Mouse (Mus musculus) heart, adult 9 months (tissue): ENCODE data around the gene Gm11037.
A peak's percentile ranks its signal among the peaks of the same experiment; 100 is the strongest.

Experiments
- DNase-seq, 2 experiments: peaks; one replicate each; pipeline ENCODE4 v3.0.0; 2022; ENCODE audit warnings: low spot score in 2 of 2

Gm11037 gene

DNA sequence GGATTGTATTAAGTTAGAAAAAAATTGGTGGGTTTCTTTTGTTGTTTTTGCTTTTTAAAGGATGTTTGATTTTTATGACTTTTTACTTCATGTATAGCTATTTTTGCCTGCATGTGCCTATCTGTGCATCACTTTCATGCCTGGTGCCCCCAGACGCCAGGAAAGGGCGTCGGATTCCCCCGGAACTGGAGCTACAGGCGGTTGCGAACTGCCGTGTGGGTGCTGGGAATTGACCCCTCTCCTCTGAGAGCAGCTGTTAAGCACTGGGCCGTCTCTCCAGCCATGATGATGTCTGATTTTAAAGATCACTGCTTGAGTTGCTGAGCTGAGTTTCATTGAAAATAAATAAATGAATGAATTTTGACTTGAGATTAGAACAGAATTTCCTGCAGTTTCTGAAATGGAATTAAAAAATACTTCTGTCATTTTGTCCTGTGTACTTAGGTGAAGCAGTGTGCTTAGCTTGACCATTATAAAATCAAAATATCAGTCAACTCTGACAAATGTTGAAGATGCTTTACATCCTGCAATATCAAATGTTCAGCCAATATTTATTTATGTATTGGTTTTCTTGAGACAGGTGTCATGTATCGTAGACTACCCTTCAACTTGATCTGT is at the start of gene Gm11037:
Gm11037 (plus strand) TSS at position 568 of the 618 bp plus-strand sequence.
- peak in 1 of 2 experiments; percentile 0 for DNase-seq

DNA sequence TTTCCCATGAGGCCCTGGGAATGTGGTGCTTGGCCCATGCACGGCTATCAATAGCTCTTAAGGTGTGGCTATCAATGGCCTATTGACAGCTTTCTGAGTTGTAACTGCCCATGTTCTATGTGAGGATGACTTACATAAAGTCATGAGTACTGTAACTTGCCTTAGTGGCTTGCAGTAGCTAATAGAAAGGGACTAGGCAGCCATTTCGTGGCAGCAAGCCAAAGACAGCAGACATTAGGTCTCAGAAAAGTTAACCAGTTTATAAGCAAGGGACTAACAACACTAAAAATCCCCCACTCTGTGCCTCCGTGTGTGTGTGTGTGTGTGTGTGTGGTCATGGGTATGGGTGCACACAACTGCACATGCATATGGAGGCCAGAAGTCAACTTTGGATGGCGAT is 49.1 kb upstream of the Gm11037 start:
- no peak for DNase-seq

DNA sequence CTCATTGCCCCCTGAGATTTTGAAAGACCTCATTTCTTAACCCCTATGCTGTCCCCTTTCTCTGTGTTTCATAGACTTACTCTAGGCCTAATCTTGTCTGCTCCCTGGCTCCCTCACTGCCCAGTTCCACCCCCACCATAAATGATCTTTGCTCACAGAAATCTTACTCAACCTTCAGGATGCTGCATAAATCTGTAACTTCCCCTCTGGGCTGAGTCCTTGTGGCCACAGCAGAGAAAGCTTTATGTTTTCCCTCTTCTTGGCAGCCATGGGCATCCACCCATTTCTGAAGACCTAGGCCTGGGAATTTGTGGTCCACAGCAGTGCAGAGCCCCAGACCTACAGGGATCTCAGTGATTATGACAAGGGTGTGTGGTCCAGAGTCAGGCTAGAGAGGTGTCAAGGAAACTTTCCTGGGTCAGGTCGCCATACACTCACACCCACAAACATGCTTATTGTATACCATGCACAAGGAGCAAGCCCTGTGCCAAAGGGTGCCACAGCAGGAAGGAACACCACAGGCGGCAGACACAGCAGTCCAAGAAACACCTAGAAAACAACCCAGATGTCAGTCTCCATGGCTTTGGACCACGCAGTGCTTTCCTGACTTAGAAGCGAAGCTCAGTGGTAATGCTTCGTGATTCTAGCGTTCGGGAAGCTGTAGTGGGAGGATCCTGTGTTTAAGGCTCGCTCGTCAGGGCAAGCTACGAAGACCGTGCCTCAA is 46.5 kb upstream of the Gm11037 start, which contains the start of gene Siglec1:
Siglec1 (minus strand) TSS at position 99 of the 724 bp plus-strand sequence.
- DNase-seq, result no peak

DNA sequence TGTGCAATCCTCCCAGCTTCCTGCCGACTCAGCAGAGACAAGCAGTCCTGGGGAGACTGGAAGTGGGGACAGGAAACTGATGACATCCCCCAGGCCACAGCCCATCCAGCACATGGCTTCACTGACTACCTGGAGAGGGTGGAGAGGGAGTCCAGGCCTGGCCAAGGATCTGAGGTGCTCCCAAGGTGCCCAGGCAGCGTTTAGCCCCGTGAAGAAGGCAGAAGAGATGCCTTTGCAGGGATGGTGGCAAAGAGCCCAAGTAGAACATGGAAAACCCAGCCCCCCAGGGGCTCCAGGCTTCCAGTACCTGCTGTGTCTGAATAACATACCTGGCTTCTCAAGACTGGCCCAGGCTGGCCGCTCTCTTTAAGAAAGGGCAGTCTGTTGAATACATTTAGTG is 44.7 kb upstream of the Gm11037 start:
- no peak for DNase-seq

DNA sequence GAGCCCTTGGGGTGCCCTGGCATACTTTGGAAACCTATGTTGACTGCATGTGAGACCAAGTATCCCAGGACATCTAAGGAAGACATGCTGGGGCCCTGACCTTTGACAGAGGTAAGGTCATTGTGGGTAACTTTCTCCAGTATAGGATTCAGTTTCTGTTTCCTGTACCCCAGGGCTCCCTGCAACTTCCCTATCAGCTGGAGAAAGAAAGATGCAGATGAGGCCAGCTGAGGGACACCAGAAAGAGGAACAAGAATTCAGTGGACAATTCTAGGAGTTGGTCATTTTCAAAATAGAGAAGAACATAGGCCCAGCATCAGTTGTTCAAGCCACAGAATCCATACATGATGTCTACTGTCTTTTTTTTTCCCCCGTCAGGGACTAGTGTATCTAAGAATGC is 43.7 kb upstream of the Gm11037 start:
- peak in 1 of 2 experiments; percentile 60 for DNase-seq

DNA sequence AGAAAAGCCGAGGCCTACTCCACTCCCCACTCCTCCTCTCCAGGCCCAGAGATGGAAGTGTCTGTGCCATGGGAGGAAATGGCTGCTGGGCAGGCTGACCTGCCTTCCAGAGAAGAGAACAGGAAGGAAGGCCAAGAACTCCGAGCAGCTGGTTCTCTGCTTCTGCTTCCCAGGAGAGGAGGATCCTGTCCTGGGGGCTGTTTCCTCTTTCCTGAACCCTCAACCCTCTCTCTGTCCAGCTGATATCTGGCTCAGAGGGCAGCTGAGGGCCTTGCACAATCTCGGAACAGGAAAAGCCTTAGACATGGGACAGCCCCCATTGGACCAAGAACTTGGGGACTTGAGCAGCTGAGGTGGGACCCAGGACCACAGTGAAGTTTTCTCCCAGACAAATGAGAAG is 42.4 kb upstream of the Gm11037 start:
- peak; percentile 56 to 81 for DNase-seq

DNA sequence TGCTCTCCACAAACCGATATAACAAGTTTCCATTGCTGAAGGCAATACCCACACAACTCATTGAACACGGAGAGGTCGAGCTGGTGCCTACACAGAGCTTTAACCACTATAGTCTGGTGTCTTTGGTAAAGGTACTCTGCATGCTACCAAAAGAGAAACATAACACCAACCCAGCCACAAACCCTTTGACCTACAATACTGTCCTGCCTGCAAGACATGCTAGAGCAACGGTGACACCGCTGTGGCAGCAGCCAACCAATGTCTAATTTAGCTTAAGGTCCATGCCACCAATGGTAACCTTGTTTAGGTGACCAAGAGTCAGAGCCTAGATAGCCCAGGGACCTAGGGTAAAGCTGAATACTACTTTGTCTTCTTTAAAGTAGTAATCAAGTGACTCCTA is 39.7 kb upstream of the Gm11037 start:
- DNase-seq, result no peak

DNA sequence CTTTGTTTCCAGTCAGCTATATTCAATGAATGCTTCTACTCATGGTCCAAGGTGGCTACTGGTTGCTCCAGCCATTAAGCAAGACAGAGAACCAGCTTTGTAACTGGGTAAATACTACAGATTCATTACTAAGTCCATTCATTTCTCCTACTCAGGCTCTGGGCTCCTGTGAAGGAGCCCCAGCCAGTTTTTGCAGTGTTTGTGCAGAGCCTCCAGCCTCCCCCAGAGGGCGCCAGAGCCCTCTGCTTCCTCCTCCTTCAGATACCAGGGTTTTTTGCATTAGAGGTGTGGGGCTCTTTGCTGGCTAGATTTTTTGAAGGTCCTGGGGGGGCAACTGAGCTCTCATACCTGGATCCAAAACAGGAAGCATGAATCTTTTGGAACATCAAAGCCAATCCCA is 38.5 kb upstream of the Gm11037 start:
- peak; percentile 65 to 85 for DNase-seq

DNA sequence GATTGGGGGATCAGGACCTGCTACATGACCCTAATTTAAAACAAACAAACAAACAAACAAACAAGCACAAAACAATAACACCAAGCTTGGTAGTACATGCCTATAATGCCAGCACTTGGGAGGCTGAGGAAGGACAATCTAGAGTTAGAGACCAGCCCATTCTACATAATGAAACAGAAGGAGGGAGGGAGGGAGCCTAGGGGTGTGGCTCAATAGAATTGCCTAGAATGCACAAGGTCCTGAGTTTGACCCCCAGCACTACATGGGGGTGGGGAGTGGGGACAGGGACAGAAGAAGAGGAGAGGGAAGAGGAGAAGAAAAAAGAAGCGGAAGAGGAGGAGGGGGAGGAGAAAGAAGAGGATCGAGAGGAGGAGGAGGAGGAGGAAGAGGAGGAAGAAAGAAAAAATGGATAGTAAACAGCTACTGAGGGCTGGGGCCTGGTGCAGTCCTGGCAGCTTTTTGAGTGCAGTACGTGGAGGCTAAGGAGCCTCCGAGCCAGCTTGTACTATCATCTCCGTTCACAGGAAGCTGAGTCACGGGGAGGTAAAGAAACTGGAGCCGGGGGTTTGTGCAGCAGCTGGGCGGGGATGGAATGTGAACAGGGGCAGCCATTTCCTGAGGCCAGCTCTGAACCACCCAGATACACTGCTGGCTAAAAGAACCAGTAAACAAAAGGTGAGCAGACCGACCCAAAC is 37.0 kb upstream of the Gm11037 start:
- peak; percentile 77 to 88 for DNase-seq

DNA sequence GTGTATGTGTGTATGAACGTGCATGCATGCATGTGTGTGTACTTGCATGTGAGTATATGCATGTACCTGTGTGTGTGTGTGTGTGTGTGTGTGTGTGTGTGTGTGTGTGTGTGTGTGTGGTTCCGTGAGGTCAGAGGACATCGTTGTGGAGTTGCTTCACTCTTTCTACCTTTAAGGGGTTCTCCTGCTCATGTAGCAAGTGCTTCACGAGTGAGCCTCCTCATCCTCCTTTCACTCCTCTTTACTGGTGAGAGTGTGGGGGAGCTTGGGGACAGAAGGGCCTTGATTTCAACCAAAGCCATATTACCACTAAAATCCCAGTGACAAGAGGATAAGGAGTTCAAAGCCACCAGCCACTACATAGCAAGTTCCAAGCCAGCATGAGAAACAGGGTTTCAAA is 36.2 kb upstream of the Gm11037 start:
- DNase-seq, result no peak

DNA sequence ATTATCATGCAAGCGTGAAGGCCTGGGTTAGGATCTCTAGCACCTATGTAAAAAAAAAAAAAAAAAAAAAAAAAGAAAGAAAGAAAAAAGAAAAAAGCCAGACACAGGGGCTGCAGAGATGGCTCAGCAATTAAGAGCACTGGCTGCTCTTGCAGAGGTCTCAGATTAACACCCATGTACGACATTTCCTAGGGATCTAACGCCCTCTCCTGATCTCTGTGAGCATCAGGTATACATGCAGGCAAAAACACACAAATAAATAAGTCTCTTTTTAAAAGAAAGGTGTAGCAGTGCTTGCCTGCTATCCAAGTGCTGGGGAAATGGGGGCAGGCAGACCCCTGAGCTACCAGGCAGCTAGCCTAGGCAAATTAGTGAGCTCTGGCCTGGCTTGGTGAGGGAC is 31.8 kb upstream of the Gm11037 start:
- DNase-seq, result no peak

DNA sequence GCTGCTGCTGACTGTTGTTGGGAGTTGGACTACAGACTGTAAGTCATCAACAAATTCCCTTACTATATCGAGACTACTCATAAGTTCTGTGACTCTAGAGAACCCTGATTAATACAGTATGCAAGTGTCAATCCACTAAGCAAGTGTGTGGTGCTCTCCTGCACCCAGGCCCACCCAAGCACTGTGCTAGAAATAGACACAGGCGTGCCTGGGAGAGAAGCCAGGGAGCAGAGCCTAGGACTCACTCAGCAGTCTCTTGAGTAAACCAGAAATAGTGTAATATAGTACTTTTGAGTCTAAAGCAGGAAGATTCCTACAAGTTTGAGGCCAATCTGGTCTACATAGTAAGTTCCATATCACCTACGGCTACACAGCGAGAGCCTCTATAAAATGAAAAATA is 29.3 kb upstream of the Gm11037 start:
- peak in 1 of 2 experiments; percentile 46 for DNase-seq

DNA sequence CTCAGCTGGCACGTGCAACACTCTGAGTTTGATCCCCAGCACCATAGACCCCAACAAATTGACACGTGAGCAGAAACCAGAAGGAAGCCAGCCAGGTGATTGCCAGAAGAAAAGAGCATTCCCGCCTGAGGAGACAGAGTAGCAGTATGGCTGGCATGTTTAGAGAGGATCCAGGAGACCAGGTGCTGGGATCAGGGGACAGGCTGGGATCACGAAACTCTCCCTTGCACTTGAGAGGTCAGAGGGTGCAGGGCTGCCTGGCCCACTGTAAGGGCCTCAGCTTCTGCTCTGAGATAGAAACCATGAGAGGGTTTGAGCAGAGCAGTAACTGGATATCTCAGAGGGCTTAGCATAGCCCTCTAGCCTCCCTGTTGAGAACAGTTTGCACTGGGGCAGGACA is 28.2 kb upstream of the Gm11037 start:
- DNase-seq, result peak in 1 of 2 experiments; percentile 0

DNA sequence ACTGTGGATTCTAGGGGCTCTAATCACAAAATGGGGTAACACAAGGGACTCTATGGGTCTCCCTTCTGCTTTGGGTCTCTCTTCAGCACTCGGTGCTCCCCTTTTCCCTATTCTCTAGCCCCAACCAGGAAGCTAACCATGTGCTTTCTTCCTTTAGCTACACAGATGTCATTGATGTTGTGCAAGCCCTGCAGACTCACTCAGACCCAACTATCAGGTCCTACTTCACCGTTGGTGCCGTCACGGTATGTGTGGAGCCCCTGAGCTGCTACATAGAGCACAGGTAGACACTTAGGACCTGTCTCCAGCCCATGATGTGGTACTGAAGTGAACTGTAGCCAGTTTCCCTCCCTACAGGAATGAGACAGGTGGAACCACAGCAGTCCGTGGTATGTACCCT is 27.3 kb upstream of the Gm11037 start:
- peak in 1 of 2 experiments; percentile 0 for DNase-seq

DNA sequence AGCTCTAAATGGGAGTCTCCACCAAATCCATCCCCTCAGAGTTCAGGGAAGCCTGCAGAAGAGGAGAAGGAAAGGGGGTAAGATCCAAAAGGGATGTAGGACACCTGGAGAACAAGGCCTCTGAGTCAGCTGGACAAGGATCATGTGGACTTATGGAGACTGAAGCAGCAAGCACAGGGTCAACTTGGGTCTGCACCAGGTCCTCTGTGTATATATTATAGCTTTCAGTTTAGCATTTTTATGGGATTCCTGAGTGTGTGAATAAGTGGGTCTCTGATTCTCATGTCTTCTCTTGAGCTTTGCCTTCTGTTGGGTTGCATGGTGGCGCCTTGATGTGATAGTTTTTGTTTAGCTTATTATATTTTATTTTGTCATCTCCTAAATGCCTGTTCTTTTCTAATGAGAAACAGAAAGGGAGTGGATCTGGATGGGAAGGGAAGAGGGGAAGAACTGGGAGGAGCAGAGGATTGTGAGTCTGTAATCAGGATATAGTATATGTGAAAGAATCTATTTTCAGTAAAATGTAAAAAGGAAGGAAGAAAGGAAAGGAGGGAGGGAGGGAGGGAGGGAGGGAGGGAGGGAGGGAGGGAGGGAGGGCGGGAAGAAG is 14.2 kb upstream of the Gm11037 start:
- DNase-seq, result no peak

DNA sequence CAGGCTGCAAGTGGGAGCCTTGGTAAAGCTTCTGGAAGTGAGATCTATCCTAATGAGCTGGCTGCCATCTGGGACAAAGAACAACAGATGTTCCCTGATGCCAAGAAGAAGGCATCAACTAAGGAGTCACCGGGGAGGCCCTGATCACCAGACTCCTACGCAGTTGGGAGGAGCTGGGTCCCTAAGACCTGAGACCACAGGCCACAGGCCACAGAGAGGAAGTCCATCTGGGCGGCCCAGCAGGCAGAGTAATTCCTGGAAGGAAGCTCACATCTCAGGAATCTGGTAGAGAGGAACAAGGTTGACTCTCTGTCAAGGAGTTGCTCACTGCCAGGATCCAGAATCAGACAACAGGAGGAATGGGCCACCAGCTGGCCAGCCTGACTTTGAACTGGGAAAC is 9.1 kb upstream of the Gm11037 start:
- DNase-seq, result peak; percentile 68 to 86

DNA sequence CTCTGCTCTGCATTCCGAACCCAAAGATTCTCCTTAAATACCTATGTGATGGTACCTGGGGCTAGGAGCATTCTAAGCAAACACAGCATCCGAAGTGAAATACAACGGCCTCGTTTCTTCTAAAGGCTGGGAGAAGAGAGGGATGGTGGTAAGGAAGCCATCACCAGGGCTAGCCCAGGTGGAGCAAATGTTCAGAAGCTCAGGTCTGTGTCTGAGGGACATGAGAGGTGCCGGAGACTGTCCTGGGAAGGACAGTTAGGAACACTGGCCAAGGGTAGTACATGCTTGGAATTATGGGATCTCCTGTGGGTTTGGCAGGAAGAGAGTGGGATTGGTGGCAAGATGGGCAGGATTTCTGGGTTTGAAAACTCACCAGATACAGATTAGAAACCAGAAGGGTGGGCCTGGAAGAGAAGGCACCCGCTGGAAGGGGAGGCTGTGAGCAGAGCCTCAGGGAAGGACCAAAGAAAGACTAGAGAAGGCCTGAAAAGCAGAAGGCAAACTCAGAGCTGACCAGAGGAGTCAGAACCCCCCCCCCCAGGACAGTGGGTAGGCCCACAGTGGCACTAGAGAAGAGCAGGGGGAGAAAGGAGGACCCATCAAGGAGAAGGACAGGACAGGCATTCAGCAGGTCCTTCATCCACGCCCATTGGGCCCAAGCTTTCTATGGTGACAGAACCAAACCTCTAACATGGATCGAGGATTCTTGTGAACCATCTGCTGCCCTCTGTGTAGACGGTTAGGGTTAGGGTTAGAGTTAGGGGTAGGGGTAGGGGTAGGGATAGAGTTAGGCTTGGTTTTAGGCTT is 7.9 kb upstream of the Gm11037 start:
- no peak for DNase-seq

DNA sequence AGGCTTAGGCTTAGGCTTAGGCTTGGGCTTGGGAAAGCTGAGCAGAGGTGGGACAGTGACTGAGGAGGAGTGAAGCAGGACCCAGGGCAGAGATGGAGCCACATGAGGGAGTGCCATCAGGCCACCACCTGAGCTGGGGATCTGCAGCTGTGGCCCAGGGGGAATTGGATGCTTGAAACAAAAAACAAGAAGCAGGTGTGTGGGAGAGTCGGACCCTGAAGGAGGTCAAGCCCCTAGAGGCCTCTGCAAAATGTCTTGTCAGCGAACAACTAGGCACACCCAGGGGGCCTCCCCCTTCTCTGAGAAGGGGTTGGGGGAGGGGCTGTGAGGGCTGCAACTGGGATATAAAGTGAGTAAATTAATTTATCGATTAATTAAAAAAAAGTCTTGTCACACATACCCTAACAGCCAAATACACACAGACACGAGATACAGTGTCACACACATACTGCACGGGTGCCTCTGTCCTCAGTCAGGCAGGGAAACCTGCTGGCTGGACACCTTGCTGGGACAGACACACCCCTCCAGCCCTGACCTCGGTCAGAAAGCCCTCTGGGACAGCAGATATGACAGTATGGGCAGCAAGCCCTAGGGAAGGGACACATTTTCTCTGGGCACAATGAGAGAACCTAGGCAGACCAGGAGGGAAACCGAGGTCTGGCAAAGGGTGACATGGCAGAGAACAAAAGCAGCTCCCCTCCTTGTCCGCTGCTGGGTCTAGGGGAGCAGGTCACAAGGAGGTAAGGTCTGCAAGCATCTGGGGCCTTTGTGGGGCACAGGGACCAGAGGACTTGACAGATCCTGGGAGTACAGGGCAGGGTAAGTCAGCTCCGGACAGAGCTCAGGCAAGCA is 7.1 kb upstream of the Gm11037 start:
- no peak for DNase-seq

DNA sequence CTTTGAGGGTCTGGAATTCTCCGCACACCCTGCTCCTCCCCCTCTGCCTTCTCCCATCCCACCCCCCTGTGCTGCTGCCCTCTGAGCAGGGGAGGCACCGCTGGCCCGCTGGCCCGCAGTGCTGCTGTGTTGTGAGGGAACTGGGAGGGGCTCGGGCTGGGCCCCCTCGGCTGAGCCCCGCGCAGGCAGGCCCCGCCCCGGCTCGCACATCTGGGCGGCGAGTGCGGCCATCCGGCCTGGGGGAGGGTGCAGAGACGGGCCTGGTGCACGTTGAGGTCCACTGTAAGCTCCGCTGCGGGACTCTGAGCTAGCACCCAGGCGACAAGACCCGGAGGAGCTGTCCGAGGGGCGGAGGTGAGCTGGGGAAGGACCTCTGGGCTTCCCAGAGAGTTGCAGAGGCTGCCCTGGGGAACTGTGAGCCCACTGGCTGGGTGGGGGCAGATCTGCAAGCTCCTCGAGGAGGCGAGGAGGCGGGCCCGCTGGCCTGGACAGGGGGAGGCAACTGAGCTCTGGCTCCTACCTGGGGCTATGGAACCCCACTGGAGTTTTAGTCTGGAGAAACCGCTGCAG is 6.1 kb upstream of the Gm11037 start, which contains the start of gene Hspa12b:
Hspa12b (plus strand) TSS at position 120 of the 570 bp plus-strand sequence.
- DNase-seq, result peak; percentile 75 to 86

DNA sequence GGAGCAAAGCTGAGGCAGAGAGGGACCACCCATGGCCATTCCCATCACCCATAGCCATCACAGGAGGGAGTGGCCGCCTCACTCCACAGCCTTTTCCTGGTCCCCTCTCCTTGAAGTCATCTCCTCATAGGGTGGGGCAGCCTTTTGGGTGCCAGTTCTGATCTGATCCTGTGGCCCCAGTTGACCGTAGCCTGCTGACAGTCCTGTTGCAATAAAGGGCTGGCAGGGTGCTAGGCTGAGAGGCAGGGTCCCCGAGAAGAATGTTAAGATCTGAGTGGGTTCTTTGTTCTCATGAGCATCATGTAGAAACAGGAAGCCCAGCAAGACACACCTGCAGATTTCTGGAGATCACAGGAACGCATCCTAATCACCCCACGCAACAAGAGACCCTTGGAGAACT is 5.1 kb upstream of the Gm11037 start:
- peak in 1 of 2 experiments; percentile 67 for DNase-seq
